Mouse (Mus musculus) C2C12 (cell line): ENCODE results near the gene Tbc1d16. TPM values are rescaled to one million over a fixed set of nuclear protein-coding genes. Genes with fewer than 3 reads are reported as not detected.
A peak's percentile ranks its signal among the peaks of the same experiment; 100 is the strongest.

Source experiments
- H3K27me3 ChIP-seq: one replicate; pipeline ENCODE4 v1.6.1; 2011; ENCODE audit not compliant: control insufficient read depth, insufficient read depth, insufficient read length
- H3K36me3 ChIP-seq: one replicate; pipeline ENCODE4 v1.6.1; 2011; ENCODE audit not compliant: control insufficient read depth, insufficient read depth
- H3K4me3 ChIP-seq: one replicate; pipeline ENCODE4 v1.5.1; 2011; ENCODE audit warnings: mild to moderate bottlenecking, control low read depth; ENCODE audit not compliant: poor library complexity, insufficient read depth, severe bottlenecking
- H3K79me2 ChIP-seq: one replicate; pipeline ENCODE4 v1.6.1; 2011; ENCODE audit not compliant: control insufficient read depth, insufficient read depth
- H3K79me3 ChIP-seq: one replicate; pipeline ENCODE4 v1.6.1; 2011; ENCODE audit warnings: low read depth, control low read depth
- H3ac ChIP-seq: one replicate; pipeline ENCODE3; 2011; ENCODE audit warnings: low read depth; ENCODE audit not compliant: control insufficient read depth, insufficient read length
- CEBPB ChIP-seq: IDR thresholded peaks from one replicate; pipeline ENCODE4 v1.6.1; 2011; ENCODE audit warnings: low read depth, mild to moderate bottlenecking, control low read depth, moderate library complexity
- CTCF ChIP-seq: IDR thresholded peaks from one replicate; pipeline ENCODE4 v1.5.1; 2011; ENCODE audit not compliant: control insufficient read depth, insufficient read depth, insufficient read length
- FOSL1 ChIP-seq: IDR thresholded peaks from one replicate; pipeline ENCODE4 v1.8.0; 2011; ENCODE audit warnings: mild to moderate bottlenecking, low read length; ENCODE audit not compliant: poor library complexity, insufficient read depth, severe bottlenecking
- MAX ChIP-seq: IDR thresholded peaks from one replicate; pipeline ENCODE4 v1.6.1; 2011; ENCODE audit warnings: mild to moderate bottlenecking, control low read depth
- MYOD1 ChIP-seq: IDR thresholded peaks from one replicate; pipeline ENCODE4 v1.6.1; 2011; ENCODE audit warnings: low read depth; ENCODE audit not compliant: control insufficient read depth, insufficient read length
- MYOG ChIP-seq: IDR thresholded peaks from one replicate; pipeline ENCODE4 v1.6.1; 2011; ENCODE audit not compliant: control insufficient read depth, insufficient read length; ENCODE audit errors: extremely low read depth
- USF1 ChIP-seq: IDR thresholded peaks from one replicate; pipeline ENCODE4 v1.6.1; 2011; ENCODE audit warnings: low read depth, mild to moderate bottlenecking, control low read depth, moderate library complexity
- microRNA-seq: library from miRNA; unstranded; fragments of <30 nt; microRNA quantifications from one replicate; pipeline ENCODE4, GENCODE M21; 2019; ENCODE audit warnings: borderline microRNAs expressed
- polyA plus RNA-seq: library from polyadenylated mRNA; unstranded; fragments of >200 nt; fragmentation: generic; extraction: Trizol; gene quantifications from one replicate; pipeline ENCODE4 v1.2.1, GENCODE M21; 2012; ENCODE audit warnings: missing spikeins

The Tbc1d16 gene
- polyA plus RNA-seq, 1 experiment: 4.9 TPM

GRCm38 (mm10) chr11:119098202-119098601 lies 130.1 kb downstream of the Tbc1d16 start:
- Histone ChIP-seq H3K4me3 (no peak overlapping the region), H3K79me2 (no peaks in the 10 kb centered on the region), H3K36me3 (no peaks in the 10 kb centered on the region), H3K27me3 (no peaks in the 10 kb centered on the region), H3K79me3 (no peaks in the 10 kb centered on the region), H3ac (no peak overlapping the region)
- TF ChIP-seq MYOD1: peak; percentile 73
- no peak for TF ChIP-seq CTCF

- Histone ChIP-seq H3K79me2 (no peaks in the 10 kb centered on the region), H3K36me3 (no peaks in the 10 kb centered on the region), H3K27me3 (no peaks in the 10 kb centered on the region), H3K79me3 (no peaks in the 10 kb centered on the region), H3ac (no peak overlapping the region), H3K4me3 (no peak overlapping the region)
- TF ChIP-seq MAX (no peak), CEBPB (no peak), USF1 (no peak), MYOG (no peak), FOSL1 (no peak), MYOD1 (no peak), CTCF (no peak)
These were observed 132.9 kb downstream of the Tbc1d16 start for GRCm38 (mm10) chr11:119095441-119095840.

- H3K27me3 ChIP-seq: peaks cover 7% of the 10 kb centered on the region
These were observed 135.0 kb downstream of the Tbc1d16 start for GRCm38 (mm10) chr11:119093322-119093721.

More at GRCm38 (mm10) chr11:119093322-119093721, 135.0 kb downstream of the Tbc1d16 start:
- Histone ChIP-seq H3K79me3 (no peaks in the 10 kb centered on the region), H3K4me3 (no peak overlapping the region), H3K36me3 (no peaks in the 10 kb centered on the region), H3ac (no peak overlapping the region), H3K79me2 (no peaks in the 10 kb centered on the region)
- TF ChIP-seq MYOG (no peak), FOSL1 (no peak), MAX (no peak), CEBPB (no peak), USF1 (no peak), MYOD1 (no peak), CTCF (no peak)

Small RNAs within 50 kb of the gene (microRNA-seq; reads per million reads assigned to microRNA genes)
- 0.48 reads per million, percentile 8 among the genes with 10 or more reads in this experiment for gene Mir6934

Other genes with a start within 250 kb of the Tbc1d16 start
- gene Enpp7, start 240.3 kb downstream of the Tbc1d16 start, polyA plus RNA-seq: not detected
- gene Cbx2, start 205.5 kb downstream of the Tbc1d16 start, polyA plus RNA-seq: 14.8 TPM
- gene Cbx8, start 187.5 kb downstream of the Tbc1d16 start, polyA plus RNA-seq: 6.4 TPM
- 12.1 TPM for gene Cbx4, start 142.3 kb downstream of the Tbc1d16 start, polyA plus RNA-seq
- 0.12 TPM for gene Ccdc40, start 73 bp upstream of the Tbc1d16 start, polyA plus RNA-seq
- 32.2 TPM for gene Gaa, start 39.4 kb upstream of the Tbc1d16 start, polyA plus RNA-seq
- 349 TPM for gene Eif4a3, start 71.6 kb upstream of the Tbc1d16 start, polyA plus RNA-seq
- gene Card14, start 79.3 kb upstream of the Tbc1d16 start, polyA plus RNA-seq: not detected
- 2.3 TPM for gene Sgsh, start 127.0 kb upstream of the Tbc1d16 start, polyA plus RNA-seq
- 0.51 TPM for gene Slc26a11, start 127.1 kb upstream of the Tbc1d16 start, polyA plus RNA-seq
- gene Rnf213, start 164.6 kb upstream of the Tbc1d16 start, polyA plus RNA-seq: 6.3 TPM